Mouse (Mus musculus) ES-Bruce4 (cell line): Measurements from ENCODE around the gene Anapc15-ps. TPM values are rescaled to one million over a fixed set of nuclear protein-coding genes. Genes with fewer than 3 reads are reported as not detected.

ENCODE experiments used
- H3K27ac ChIP-seq: 2 replicates; pipeline ENCODE4 v1.5.1; 2012; ENCODE audit warnings: low read length, inconsistent platforms; ENCODE audit not compliant: insufficient read depth
- H3K27me3 ChIP-seq: 2 replicates; pipeline ENCODE4 v1.6.1; 2012; ENCODE audit warnings: mild to moderate bottlenecking, low read length, inconsistent platforms; ENCODE audit not compliant: control insufficient read depth, poor library complexity, insufficient read depth, severe bottlenecking
- H3K36me3 ChIP-seq: 2 replicates; pipeline ENCODE4 v1.6.1; 2012; ENCODE audit warnings: inconsistent platforms, mild to moderate bottlenecking, low read length, moderate library complexity; ENCODE audit not compliant: control insufficient read depth, poor library complexity, insufficient read depth, severe bottlenecking
- H3K4me1 ChIP-seq: one replicate; pipeline ENCODE4 v1.8.1; 2011; ENCODE audit warnings: low read length; ENCODE audit not compliant: control insufficient read depth, insufficient read depth
- H3K4me3 ChIP-seq: 2 replicates; pipeline ENCODE4 v1.5.1; 2011; ENCODE audit warnings: low read depth, mild to moderate bottlenecking, low read length
- H3K9ac ChIP-seq: 2 replicates; pipeline ENCODE4 v1.6.1; 2012; ENCODE audit warnings: low read depth, mild to moderate bottlenecking, inconsistent platforms; ENCODE audit not compliant: poor library complexity, severe bottlenecking
- H3K9me3 ChIP-seq: replicated peaks from 2 replicates; pipeline ENCODE4 v1.6.1; 2012; ENCODE audit warnings: mild to moderate bottlenecking, low read length, inconsistent platforms; ENCODE audit not compliant: control insufficient read depth, poor library complexity, insufficient read depth, severe bottlenecking
- CTCF ChIP-seq: IDR thresholded peaks from one replicate; pipeline ENCODE4 v1.8.1; 2011; ENCODE audit warnings: low read depth, low read length
- EP300 ChIP-seq: IDR thresholded peaks from 2 replicates; pipeline ENCODE4 v1.6.1; 2011; ENCODE audit warnings: low read depth, low read length; ENCODE audit not compliant: insufficient read depth
- POLR2A ChIP-seq: IDR thresholded peaks from one replicate; pipeline ENCODE4 v1.8.1; 2011; ENCODE audit warnings: low read length; ENCODE audit not compliant: insufficient read depth
- polyA plus RNA-seq: library from polyadenylated mRNA; stranded (reverse); fragments of >200 nt; gene quantifications from 2 replicates; pipeline ENCODE4 v1.2.4, GENCODE M21; 2011; ENCODE audit warnings: low read depth; ENCODE audit not compliant: missing spikeins, insufficient read depth, insufficient read length

Gene Anapc15-ps
- polyA plus RNA-seq, 1 experiment, result 3.4 TPM

GRCm38 (mm10) chr10:95681481-95681880 is 8.2 kb upstream of the Anapc15-ps start:
- no peaks in the 10 kb centered on the region for H3K27me3 ChIP-seq
- 0 out of 2 replicates have a peak overlapping the region, but pooled peaks have one; percentile 30 for H3K9ac ChIP-seq
- no peak overlapping the region for H3K27ac ChIP-seq
- no peaks in the 10 kb centered on the region for H3K4me1 ChIP-seq
- H3K9me3 ChIP-seq, result no peaks in the 10 kb centered on the region
- no peaks in the 10 kb centered on the region for H3K36me3 ChIP-seq
- H3K4me3 ChIP-seq, result peak overlapping the region; percentile 69; the same call in 1 of the 2 replicates
- TF ChIP-seq POLR2A, result no peak
- TF ChIP-seq CTCF, result no peak
- no peak for TF ChIP-seq EP300

- Histone ChIP-seq H3K27ac (no peak overlapping the region), H3K4me1 (no peaks in the 10 kb centered on the region), H3K9me3 (no peaks in the 10 kb centered on the region), H3K27me3 (no peaks in the 10 kb centered on the region), H3K4me3 (peak overlapping the region; percentile 69), H3K36me3 (no peaks in the 10 kb centered on the region), H3K9ac (peak overlapping the region; percentile 51)
- TF ChIP-seq EP300 (no peak), CTCF (no peak), POLR2A (peak; percentile 39)
Measured at GRCm38 (mm10) chr10:95681058-95681440, 7.8 kb upstream of the Anapc15-ps start.

GRCm38 (mm10) chr10:95680153-95681057 is 7.2 kb upstream of the Anapc15-ps start:
- Histone ChIP-seq H3K36me3 (no peaks in the 10 kb centered on the region), H3K27ac (no peak overlapping the region), H3K9me3 (no peaks in the 10 kb centered on the region), H3K4me3 (peak overlapping the region; percentile 69), H3K4me1 (no peaks in the 10 kb centered on the region), H3K9ac (peak overlapping the region; percentile 51), H3K27me3 (no peaks in the 10 kb centered on the region)
- TF ChIP-seq CTCF (no peak), EP300 (no peak), POLR2A (no peak)

GRCm38 (mm10) chr10:95679131-95679530 is 5.9 kb upstream of the Anapc15-ps start:
- H3K4me1 ChIP-seq, result no peaks in the 10 kb centered on the region

GRCm38 (mm10) chr10:95678661-95679060 is 5.4 kb upstream of the Anapc15-ps start:
- Histone ChIP-seq H3K27me3 (no peaks in the 10 kb centered on the region), H3K4me1 (no peaks in the 10 kb centered on the region)
- no peak for TF ChIP-seq POLR2A
- no peak for TF ChIP-seq EP300
- TF ChIP-seq CTCF, result no peak

More at GRCm38 (mm10) chr10:95679131-95679530, 5.9 kb upstream of the Anapc15-ps start:
- no peak overlapping the region for H3K4me3 ChIP-seq
- H3K9ac ChIP-seq, result no peak overlapping the region
- no peaks in the 10 kb centered on the region for H3K27me3 ChIP-seq
- no peak overlapping the region for H3K27ac ChIP-seq
- H3K9me3 ChIP-seq, result no peaks in the 10 kb centered on the region
- TF ChIP-seq EP300, result no peak
- no peak for TF ChIP-seq CTCF
- no peak for TF ChIP-seq POLR2A
- H3K36me3 ChIP-seq, result no peaks in the 10 kb centered on the region

GRCm38 (mm10) chr10:95678241-95678640 is 5.0 kb upstream of the Anapc15-ps start:
- no peak for TF ChIP-seq EP300
- no peak for TF ChIP-seq CTCF
- no peak for TF ChIP-seq POLR2A
- H3K36me3 ChIP-seq, result no peaks in the 10 kb centered on the region
- no peak overlapping the region for H3K4me3 ChIP-seq
- H3K4me1 ChIP-seq, result no peaks in the 10 kb centered on the region
- no peak overlapping the region for H3K27ac ChIP-seq
- H3K9me3 ChIP-seq, result no peaks in the 10 kb centered on the region
- no peaks in the 10 kb centered on the region for H3K27me3 ChIP-seq
- H3K9ac ChIP-seq, result no peak overlapping the region

More at GRCm38 (mm10) chr10:95678661-95679060, 5.4 kb upstream of the Anapc15-ps start:
- Histone ChIP-seq H3K36me3 (no peaks in the 10 kb centered on the region), H3K9ac (no peak overlapping the region), H3K4me3 (no peak overlapping the region), H3K9me3 (no peaks in the 10 kb centered on the region), H3K27ac (no peak overlapping the region)
